Comparison of ENCODE assay signal across 27 mouse cellular contexts in genomic region chr6:47267236-47267635, GRCm38 (mm10).
DNase-seq lines count a peak whose midpoint lies in the region; ATAC-seq and TF ChIP-seq lines count a peak whose summit lies in the region.
"Had no signal": no experiment of that assay in that cellular context is flagged by ENCODE, and none has a peak within 500 bp of the region (broad histone marks: within the 10 kb centered on the region; RNA-seq: fewer than 3 reads in every experiment).

No protein-coding gene starts in this region.

- TF ChIP-seq POLR2A in brain, embryonic 14.5 days (IDR thresholded peaks at IDR 0.05; ENCODE audit: borderline replicate concordance, extremely low read depth, insufficient read depth, insufficient read length, poor library complexity, severe bottlenecking): no peak

- no peak overlapping the region for H3K4me2 ChIP-seq in midbrain, embryonic 13.5 days (replicated peaks)
- no peak overlapping the region for H3K4me2 ChIP-seq in forebrain, embryonic 14.5 days (ENCODE audit: low read length)
- H3K4me2 ChIP-seq: embryonic facial prominence, embryonic 15.5 days; heart, embryonic 12.5 days; kidney, embryonic 15.5 days; limb, embryonic 12.5 days; liver, embryonic 15.5 days; lung, embryonic 14.5 days; midbrain, embryonic 12.5 days; neural tube, embryonic 12.5 days had no signal

- peaks cover 17% of the 10 kb centered on the region for H3K4me1 ChIP-seq in midbrain, embryonic 13.5 days (replicated peaks)
- peaks cover 5% of the 10 kb centered on the region; the same call in 1 of the 2 replicates for H3K4me1 ChIP-seq in midbrain, embryonic 10.5 days
- H3K4me1 ChIP-seq in forebrain, embryonic 14.5 days (ENCODE audit: control insufficient read depth, insufficient read depth, low read length): no peaks in the 10 kb centered on the region
- H3K4me1 ChIP-seq: embryonic facial prominence, embryonic 15.5 days; heart, embryonic 12.5 days; limb, embryonic 12.5 days; liver, embryonic 15.5 days; neural tube, embryonic 12.5 days had no signal

- no peak overlapping the region for H3K9ac ChIP-seq in midbrain, embryonic 13.5 days (replicated peaks)
- H3K9ac ChIP-seq in forebrain, embryonic 14.5 days (ENCODE audit: low read length): no peak overlapping the region
- H3K9ac ChIP-seq: embryonic facial prominence, embryonic 15.5 days; heart, embryonic 12.5 days; kidney, embryonic 15.5 days; limb, embryonic 12.5 days; liver, embryonic 15.5 days; lung, embryonic 14.5 days; midbrain, embryonic 12.5 days; neural tube, embryonic 12.5 days had no signal

- TF ChIP-seq CTCF in brain, embryonic 14.5 days (IDR thresholded peaks at IDR 0.05; ENCODE audit: borderline replicate concordance, extremely low read depth, insufficient read depth, insufficient read length): no peak

- peak; percentile 5 for DNase-seq in heart, adult 11 months
- DNase-seq in heart, adult 8-10 months (ENCODE audit: low spot score): no peak
- DNase-seq in midbrain, embryonic 10.5 days (ENCODE audit: low spot score): no peak
- DNase-seq in brain, embryonic 14.5 days (ENCODE audit: low read depth): peak; percentile 54
- DNase-seq in forebrain, embryonic 14.5 days (ENCODE audit: low spot score): no peak
- DNase-seq in thymus, postnatal 14 days: no peak
- DNase-seq: adrenal gland, postnatal 14 days; cerebellum, adult 11-12 months; cerebellum, adult 9-11 months; gastrocnemius, postnatal 25 days; heart, adult 18-20 months; heart, postnatal 4 days; kidney, adult 18-20 months; kidney, postnatal 25 days; lung, embryonic 14.5 days; right cerebral cortex, postnatal 25 days; thymus, postnatal 36 days had no signal

- 52% methylated on average over 3 of the region's 3 CpGs for WGBS in midbrain, embryonic 13.5 days
- WGBS in midbrain, embryonic 10.5 days: 72% methylated on average over 3 of the region's 3 CpGs
- WGBS in forebrain, embryonic 14.5 days: 56% methylated on average over 3 of the region's 3 CpGs

- no peaks in the 10 kb centered on the region for H3K9me3 ChIP-seq in midbrain, embryonic 13.5 days
- no peaks in the 10 kb centered on the region for H3K9me3 ChIP-seq in midbrain, embryonic 10.5 days (replicated peaks)
- no peaks in the 10 kb centered on the region for H3K9me3 ChIP-seq in forebrain, embryonic 14.5 days (replicated peaks; ENCODE audit: control insufficient read depth, low read length)
- H3K9me3 ChIP-seq: embryonic facial prominence, embryonic 15.5 days; heart, embryonic 12.5 days; kidney, embryonic 15.5 days; limb, embryonic 12.5 days; liver, embryonic 15.5 days; midbrain, embryonic 12.5 days; neural tube, embryonic 12.5 days had no signal

- H3K27me3 ChIP-seq in midbrain, embryonic 13.5 days: 0 out of 2 replicates have a peak, but pooled peaks cover 2% of the 10 kb centered on the region
- H3K27me3 ChIP-seq in midbrain, embryonic 10.5 days (ENCODE audit: low read depth, poor library complexity, severe bottlenecking): peaks cover 9% of the 10 kb centered on the region; the same call in 1 of the 2 replicates
- no peaks in the 10 kb centered on the region for H3K27me3 ChIP-seq in forebrain, embryonic 14.5 days (replicated peaks; ENCODE audit: control insufficient read depth, insufficient read depth, low read length)
- H3K27me3 ChIP-seq: embryonic facial prominence, embryonic 15.5 days; heart, embryonic 12.5 days; kidney, embryonic 15.5 days; liver, embryonic 15.5 days; neural tube, embryonic 12.5 days had no signal

- H3K27ac ChIP-seq in midbrain, embryonic 13.5 days: 0 out of 2 replicates have a peak overlapping the region, but pooled peaks have one; percentile 14
- H3K27ac ChIP-seq in midbrain, embryonic 10.5 days (replicated peaks): no peak overlapping the region
- no peak overlapping the region for H3K27ac ChIP-seq in forebrain, embryonic 14.5 days (ENCODE audit: low read depth, low read length)
- H3K27ac ChIP-seq: embryonic facial prominence, embryonic 15.5 days; kidney, embryonic 15.5 days; limb, embryonic 12.5 days; liver, embryonic 15.5 days; midbrain, embryonic 12.5 days; neural tube, embryonic 12.5 days had no signal

- peaks cover 13% of the 10 kb centered on the region for H3K36me3 ChIP-seq in midbrain, embryonic 13.5 days
- peaks cover 14% of the 10 kb centered on the region for H3K36me3 ChIP-seq in midbrain, embryonic 10.5 days
- H3K36me3 ChIP-seq in forebrain, embryonic 14.5 days (ENCODE audit: control insufficient read depth, insufficient read depth, low read length): peaks cover 3% of the 10 kb centered on the region; the same call in 1 of the 2 replicates
- H3K36me3 ChIP-seq: embryonic facial prominence, embryonic 15.5 days; heart, embryonic 12.5 days; kidney, embryonic 15.5 days; limb, embryonic 12.5 days; liver, embryonic 15.5 days; neural tube, embryonic 12.5 days had no signal

- peak; percentile 79 for ATAC-seq in midbrain, embryonic 13.5 days
- peak; percentile 37; the same call in 1 of the 2 replicates for ATAC-seq in forebrain, embryonic 14.5 days
- ATAC-seq: CD4-positive, CD25-positive, alpha-beta regulatory T cell, adult 4 months had no signal

- H3K4me3 ChIP-seq in midbrain, embryonic 13.5 days (replicated peaks): no peak overlapping the region
- no peak overlapping the region for H3K4me3 ChIP-seq in midbrain, embryonic 10.5 days
- H3K4me3 ChIP-seq in forebrain, embryonic 14.5 days (ENCODE audit: low read depth, low read length): no peak overlapping the region
- H3K4me3 ChIP-seq: embryonic facial prominence, embryonic 15.5 days; heart, embryonic 12.5 days; kidney, embryonic 15.5 days; limb, embryonic 12.5 days; liver, embryonic 15.5 days; midbrain, embryonic 12.5 days; myocyte; neural tube, embryonic 12.5 days had no signal

Comparison
In these comparisons a context has a peak if more than half of its experiments do, and no peak if none do; other contexts are left out.
1. DNase-seq: peak in heart, adult 11 months (single experiment) and brain, embryonic 14.5 days (single experiment); none in heart, adult 8-10 months (single experiment), midbrain, embryonic 10.5 days (single experiment), forebrain, embryonic 14.5 days (single experiment) and thymus, postnatal 14 days (single experiment).